Mouse (Mus musculus) T-cell, adult 2 months (primary cell): ENCODE measurements around the gene Kpna2.

Source experiments
- DNase-seq: peaks from one replicate; pipeline ENCODE4 v3.0.0; 2022; ENCODE audit warnings: low spot score

The Kpna2 gene

GRCm38 (mm10) chr11:106982351-106982750, 17.0 kb downstream of the Kpna2 start:
- DNase-seq, result no peak

GRCm38 (mm10) chr11:106981787-106982186, 17.6 kb downstream of the Kpna2 start:
- no peak for DNase-seq

GRCm38 (mm10) chr11:106980455-106980854, 18.9 kb downstream of the Kpna2 start:
- peak; percentile 53 for DNase-seq

- DNase-seq, result no peak
Measured at GRCm38 (mm10) chr11:106976194-106976593, 23.1 kb downstream of the Kpna2 start.

- no peak for DNase-seq
Measured at GRCm38 (mm10) chr11:106975419-106976177, 23.7 kb downstream of the Kpna2 start.

- DNase-seq, result peak; percentile 34
Measured at GRCm38 (mm10) chr11:106974440-106974839, 24.9 kb downstream of the Kpna2 start.

GRCm38 (mm10) chr11:106973016-106973415, 26.3 kb downstream of the Kpna2 start:
- DNase-seq, result peak; percentile 20

GRCm38 (mm10) chr11:106969798-106970197, 29.5 kb downstream of the Kpna2 start:
- DNase-seq, result no peak

- no peak for DNase-seq
Measured at GRCm38 (mm10) chr11:106967630-106968029, 31.7 kb downstream of the Kpna2 start.

GRCm38 (mm10) chr11:106965881-106966280, 33.5 kb downstream of the Kpna2 start:
- DNase-seq, result no peak

GRCm38 (mm10) chr11:106962310-106962709, 37.0 kb downstream of the Kpna2 start:
- DNase-seq, result peak; percentile 17

- peak; percentile 77 for DNase-seq
Measured at GRCm38 (mm10) chr11:106961471-106962081, 37.8 kb downstream of the Kpna2 start.

- no peak for DNase-seq
Measured at GRCm38 (mm10) chr11:106959121-106959520, 40.2 kb downstream of the Kpna2 start.

GRCm38 (mm10) chr11:106958407-106959071, 40.8 kb downstream of the Kpna2 start:
- DNase-seq, result no peak

GRCm38 (mm10) chr11:106957271-106957980, 41.9 kb downstream of the Kpna2 start:
- no peak for DNase-seq

- DNase-seq, result no peak
Measured at GRCm38 (mm10) chr11:106954566-106954965, 44.8 kb downstream of the Kpna2 start.

GRCm38 (mm10) chr11:106954116-106954515, 45.2 kb downstream of the Kpna2 start:
- DNase-seq, result no peak
